Mouse (Mus musculus) activated CD4-positive, CD25-positive, alpha-beta regulatory T cell, adult 4 months (primary cell): ENCODE data around the gene Peli1. TPM values are rescaled to one million over a fixed set of nuclear protein-coding genes. Genes with fewer than 3 reads are reported as not detected.

Source experiments
- polyA plus RNA-seq, 2 experiments: library from polyadenylated mRNA; unstranded; fragments of 100-300 nt; shearing (Covaris generic); gene quantifications; one replicate each; pipeline ENCODE4 v1.2.1; 2017

Peli1 gene
- polyA plus RNA-seq, 2 experiments from 2014 or later, result 55.7 to 80.7 TPM

Other genes with a start within 250 kb of the Peli1 start
- gene Vps54, start 148.0 kb downstream of the Peli1 start, polyA plus RNA-seq, result 10 to 100 TPM; 59.6 to 76.9 TPM